Mouse (Mus musculus) yolk sac, embryonic 10.5 days (tissue): ENCODE measurements around the gene Mapk8.

Source experiments
- DNase-seq: peaks from one replicate; pipeline ENCODE4 v3.0.0-alpha.2; 2017; ENCODE audit warnings: low spot score

Mapk8 gene

DNA sequence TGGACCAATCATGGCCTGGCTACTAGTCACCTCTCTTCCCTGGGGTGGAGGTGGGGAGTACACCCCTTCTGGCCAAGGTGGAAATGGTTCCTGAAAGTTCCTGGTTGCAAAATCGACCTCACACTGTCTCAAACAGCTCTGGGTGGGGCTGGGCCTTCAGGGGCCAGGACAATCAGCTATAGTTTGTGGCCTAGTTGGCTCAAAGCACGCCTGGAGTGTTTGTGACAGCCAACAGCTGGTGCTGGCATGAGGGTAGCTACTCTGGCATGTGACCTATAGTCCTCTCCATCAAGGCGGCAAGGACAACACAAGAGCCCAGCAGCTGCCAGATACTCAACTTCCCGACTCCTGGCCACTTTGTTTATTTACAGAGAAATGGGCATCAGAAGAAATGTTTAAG lies 99.2 kb downstream of the Mapk8 start:
- DNase-seq = no peak

DNA sequence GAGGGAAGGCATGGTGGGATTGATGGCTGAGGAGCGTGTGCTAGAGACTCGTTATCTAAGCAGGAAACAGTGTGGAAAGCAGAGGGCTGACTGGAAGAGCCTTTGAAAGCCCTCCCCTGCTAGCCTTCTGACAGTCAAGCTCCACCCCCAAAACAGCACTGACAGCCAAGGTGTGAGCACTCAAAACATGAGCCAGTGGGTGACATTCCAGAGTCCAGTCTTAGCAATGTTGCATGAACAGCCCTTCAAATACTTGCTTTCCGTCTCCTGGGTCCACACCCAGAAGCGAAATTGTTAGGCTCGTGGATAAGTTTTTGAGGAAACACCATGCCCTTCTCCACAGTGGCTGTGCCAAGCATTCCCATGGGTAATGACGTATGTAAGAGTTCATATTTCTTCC lies 100.4 kb downstream of the Mapk8 start:
- DNase-seq = no peak

DNA sequence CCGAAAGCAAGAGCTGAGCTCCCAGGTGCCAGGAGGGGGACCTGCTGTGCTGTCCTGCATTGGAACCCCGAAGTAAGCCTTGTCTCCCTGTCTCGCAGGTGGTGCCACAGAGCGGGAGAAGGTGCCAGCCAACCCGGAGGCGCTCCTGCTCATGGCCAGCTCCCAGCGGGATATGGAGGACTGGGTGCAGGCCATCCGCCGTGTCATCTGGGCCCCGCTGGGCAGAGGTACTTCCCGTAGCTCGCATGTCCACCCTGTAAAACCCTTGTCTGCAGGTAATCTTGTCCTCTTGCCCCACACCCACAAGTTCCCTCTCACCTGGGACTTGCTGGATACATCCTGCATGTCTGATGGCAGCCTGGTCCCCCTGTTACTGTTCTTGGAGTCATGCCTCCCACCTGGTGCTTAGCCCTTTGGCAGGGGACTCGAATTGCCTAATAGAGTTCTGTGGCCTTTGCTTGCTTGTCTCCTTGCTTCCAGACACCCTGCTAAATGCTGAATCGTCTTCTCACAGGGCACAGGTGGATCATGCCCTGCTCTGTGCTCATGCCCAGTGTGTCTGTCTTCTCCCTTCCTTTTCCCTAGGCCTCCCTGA lies 103.7 kb downstream of the Mapk8 start:
- no peak for DNase-seq

GRCm38 (mm10) chr14:33338684-33339083 lies 108.3 kb downstream of the Mapk8 start:
- no peak for DNase-seq

DNA sequence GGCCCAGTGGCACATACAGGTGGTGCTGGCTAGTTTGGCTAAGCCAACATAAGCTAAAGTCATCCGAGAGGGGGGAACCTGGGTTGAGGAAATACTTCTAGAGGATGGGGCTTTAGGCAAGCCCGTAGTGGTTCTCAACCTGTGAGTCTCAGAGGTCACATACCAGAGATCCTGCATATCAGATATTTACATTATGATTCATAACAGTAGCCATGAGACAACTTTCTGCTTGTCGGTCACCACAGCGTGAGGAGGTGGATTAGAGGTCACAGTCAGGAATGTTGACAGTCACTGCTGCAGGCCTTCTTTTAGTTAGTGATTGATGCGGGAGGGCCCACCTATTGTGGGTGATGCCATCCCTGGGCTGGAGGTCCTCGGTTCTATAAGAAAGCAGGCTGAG lies 111.2 kb downstream of the Mapk8 start:
- DNase-seq = no peak

DNA sequence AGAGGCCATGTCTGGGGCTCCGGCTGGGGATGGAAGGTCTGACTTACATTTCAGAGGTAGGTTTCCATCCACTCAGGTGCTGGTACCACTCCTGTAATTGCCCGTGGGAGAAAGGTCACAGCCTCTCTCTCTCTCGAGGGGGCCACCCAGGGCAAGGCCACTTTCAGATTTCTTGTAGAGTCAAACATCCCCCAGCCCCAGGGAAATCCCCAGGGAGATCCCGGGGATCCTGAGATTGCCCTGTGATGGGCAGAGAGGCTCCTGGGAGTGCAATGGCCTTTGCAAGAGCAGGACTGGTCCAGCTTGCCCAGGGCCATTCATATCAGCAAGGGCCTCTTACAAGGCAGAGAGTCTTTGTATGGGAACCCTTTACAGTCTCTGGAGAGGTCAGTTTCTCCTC lies 112.6 kb downstream of the Mapk8 start:
- DNase-seq = no peak

DNA sequence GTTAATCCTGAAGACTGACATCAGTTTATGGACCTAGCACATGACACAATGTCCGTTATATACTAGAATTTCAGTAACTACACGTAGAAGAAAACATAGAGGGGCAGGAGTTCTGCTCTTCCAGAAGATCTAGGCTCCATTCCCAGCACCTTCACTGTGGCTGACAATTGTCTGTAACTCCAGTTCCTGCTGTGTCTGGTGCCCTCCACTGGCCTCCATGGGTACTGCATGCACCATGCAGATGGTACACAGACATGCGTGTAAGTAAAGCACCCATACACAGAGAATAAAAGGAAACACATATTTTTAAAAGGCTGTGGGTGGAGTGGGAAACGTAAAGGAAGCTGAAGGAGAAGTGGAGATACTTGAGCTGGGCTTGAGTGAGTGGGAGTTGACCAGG lies 113.1 kb downstream of the Mapk8 start:
- no peak for DNase-seq

GRCm38 (mm10) chr14:33331627-33332026 lies 115.3 kb downstream of the Mapk8 start:
- no peak for DNase-seq

DNA sequence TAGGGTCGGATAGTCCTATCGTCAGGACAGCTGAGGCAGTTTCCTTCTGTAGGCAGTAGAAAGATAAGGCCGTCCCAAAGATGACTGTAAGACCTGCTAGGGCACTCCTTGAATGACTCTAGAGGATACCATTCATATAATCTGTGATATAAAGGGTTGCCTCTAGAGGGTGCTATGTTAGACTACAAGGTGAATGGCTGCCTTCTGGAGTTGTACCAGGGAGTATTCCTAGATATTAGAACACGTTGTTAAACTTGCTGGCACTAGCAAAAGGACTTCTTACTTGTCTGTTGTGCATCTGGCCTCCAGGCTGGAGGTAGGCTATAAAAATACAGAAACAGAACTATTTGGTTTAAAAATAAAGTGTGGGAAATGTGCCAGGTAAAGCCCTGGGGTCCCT lies 116.0 kb downstream of the Mapk8 start:
- DNase-seq = no peak

DNA sequence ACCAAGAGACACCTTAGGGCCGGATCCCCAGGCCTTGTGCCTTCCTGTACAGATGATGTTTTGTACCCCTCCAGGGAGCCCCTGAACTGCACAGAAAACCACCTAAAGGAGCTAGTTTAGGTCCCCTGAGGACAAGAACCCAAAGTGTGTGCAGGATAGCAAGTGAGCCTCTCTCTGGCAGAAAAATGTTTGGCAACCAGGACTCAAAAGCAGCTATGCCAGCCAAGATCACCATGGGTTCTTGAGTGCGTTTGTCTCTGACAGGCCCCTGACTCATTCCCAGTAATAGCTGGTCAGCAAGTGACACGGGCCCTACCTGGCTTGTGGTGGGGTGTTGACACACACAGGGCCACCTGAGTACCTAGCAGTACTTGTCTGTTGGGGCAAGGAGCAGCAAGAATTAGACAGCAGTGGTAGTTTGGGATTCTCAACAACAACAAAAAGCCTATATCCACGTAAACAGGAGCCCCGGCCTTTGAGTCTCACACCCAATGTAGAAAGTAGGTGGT lies 117.6 kb downstream of the Mapk8 start:
- DNase-seq = no peak

DNA sequence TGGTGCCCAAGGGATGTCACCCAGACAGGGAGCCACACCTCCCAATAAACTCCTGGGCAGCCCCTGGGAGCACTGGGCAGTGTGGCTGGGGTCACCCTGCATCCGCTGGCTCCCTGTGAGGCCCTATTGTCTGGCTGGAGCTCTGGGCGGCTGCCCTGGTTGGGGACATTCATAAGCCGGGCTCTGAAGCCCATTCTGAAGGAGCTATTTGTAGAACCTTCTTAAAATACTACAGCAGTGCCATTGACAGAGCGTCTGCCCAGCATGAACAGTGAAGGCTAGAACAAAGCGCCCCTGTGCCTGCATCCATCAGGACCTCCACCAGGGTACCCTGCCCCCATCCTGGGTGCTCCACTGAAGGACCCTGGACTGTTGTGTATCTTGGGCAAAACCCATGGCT lies 118.6 kb downstream of the Mapk8 start:
- no peak for DNase-seq
